Mouse (Mus musculus): ENCODE data around the gene Rgs7.

The Rgs7 gene

DNA sequence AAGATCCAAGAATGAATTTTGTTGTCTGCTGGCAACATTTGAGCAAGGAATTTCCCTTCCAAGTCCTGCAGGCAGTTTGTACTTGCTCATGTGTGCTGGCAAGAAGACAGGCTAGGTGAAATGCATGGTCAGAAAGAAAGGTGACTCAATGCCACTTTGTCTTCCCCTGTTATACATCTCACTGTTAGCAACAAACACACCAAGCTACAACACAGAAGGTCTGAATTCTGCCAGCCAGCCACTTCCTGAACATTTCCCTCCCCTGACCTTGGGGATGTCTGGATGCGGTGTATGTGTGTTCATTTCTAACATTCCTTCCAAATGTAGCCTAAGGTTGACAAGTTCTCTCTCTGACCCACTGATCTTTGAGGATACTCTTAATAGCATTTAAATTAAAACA, 191.4 kb downstream of the Rgs7 start:
- DNase-seq (ENCODE audit: low spot score), result no peak

DNA sequence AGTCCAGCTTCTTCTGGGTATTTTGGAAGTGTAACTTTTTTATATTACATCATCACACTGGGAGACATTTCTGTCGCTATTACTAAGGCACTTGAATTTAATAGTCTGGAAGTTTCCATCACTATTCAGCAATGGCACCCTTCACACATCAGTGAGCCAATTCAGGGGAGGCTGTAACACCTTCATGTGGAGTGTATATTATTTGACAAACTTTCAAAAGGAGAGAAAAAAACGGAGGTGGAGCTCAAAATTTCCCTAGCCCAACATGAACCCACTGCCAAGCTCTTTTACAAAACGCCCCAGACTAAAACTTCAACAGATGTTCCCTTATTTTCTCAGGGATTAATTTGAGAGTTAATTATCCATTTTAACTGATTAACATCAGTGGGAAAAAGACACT, 191.9 kb downstream of the Rgs7 start:
- no peak for DNase-seq (ENCODE audit: low spot score)

- no peak for DNase-seq (ENCODE audit: low spot score)
These were observed 192.5 kb downstream of the Rgs7 start for GRCm38 (mm10) chr1:175299603-175300397.

DNA sequence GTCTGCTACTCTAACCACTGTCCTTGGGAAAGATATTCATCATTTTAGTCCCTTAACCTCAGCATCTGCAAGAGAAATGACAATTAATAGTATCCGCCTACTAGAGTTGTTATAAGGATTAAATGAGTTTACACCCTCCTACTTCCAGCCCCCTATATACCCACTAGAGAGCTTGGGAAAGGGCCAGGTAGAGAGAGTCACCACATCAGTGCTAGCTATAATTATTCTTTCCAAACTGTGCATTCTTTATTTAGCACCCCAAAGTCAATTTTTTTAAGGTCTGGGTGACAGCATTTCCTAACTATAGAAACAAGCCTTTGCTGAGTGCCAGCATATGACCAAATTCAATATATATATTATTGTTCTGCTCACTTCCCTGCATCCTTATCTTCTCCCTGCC, 195.4 kb downstream of the Rgs7 start:
- DNase-seq (ENCODE audit: low spot score), result no peak

DNA sequence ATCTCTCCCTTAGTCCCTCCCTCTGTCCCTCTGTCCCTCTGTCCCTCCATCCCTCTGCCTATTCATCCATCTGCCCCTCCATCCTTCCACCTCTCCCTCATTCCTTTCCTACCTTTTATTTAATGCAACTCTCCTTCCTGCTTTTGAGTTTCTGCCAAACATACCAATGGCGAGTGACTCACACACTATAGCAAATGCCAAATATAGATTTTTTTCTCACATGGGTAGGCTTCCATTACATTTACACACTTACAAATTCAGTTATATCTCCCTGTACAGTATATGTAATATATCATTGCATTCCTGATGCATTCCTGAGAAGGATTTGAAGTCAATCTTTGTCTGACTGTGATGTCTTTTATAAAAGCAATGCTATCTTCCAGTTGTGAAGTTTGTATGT, 202.2 kb downstream of the Rgs7 start:
- no peak for DNase-seq (ENCODE audit: low spot score)

GRCm38 (mm10) chr1:175262341-175262740, 230.0 kb downstream of the Rgs7 start:
- DNase-seq (ENCODE audit: low spot score), result no peak

DNA sequence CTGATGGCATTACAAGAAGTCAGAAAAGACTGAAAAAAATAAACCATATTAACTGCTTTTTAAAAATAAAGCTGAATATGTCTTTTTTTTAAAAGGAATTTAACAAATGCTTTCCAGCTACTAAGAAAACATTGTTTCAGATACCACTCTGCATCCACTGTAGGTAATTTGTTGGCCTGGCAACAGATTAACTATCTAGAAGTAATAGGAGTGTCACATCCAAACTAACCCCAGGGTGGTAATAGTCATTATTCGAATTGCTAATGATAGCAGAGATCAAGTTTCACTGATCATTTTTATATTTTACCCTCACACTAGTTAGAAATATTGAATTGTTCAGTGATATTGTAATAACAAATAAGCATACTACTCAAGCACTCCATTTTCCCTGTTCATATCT, 232.9 kb downstream of the Rgs7 start:
- DNase-seq (ENCODE audit: low spot score), result no peak

DNA sequence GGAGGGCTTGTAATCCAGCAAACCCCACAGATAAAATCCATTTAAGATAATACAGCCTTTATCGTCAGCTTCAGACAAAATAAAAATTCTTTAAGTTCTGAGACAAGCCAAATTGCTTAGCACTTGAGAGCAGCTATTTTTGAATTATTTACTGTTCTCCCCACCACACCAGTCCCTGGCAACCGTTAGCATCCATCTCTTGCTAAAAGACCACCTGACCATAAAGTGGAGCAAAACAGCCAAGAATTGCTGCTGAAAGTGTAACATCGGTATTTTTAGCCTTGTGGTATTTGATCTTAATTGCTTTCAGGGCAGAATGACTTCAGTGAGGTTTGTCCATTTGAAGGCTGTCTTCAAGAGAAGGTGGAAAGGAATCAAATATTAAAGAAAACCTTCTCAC, 237.1 kb downstream of the Rgs7 start:
- no peak for DNase-seq (ENCODE audit: low spot score)

DNA sequence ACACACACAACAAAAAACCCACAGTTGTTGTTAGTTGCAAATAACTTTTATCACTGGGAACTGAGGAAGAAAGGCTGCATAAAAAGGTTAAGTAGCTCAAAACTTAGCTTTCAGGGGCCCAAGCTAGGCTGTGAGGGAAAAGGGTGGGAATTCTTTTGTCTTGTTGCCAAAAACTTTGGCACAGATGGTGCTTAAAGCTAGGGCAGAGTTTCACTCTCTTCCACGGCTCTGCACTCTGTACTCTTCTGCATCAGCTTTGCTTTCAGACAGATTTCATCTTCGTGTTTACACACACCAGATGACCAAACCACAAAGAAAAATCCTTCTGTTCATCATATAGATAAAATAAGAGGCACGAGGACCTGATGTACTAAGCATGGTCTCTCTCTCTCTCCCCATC, 237.6 kb downstream of the Rgs7 start:
- DNase-seq (ENCODE audit: low spot score), result no peak

DNA sequence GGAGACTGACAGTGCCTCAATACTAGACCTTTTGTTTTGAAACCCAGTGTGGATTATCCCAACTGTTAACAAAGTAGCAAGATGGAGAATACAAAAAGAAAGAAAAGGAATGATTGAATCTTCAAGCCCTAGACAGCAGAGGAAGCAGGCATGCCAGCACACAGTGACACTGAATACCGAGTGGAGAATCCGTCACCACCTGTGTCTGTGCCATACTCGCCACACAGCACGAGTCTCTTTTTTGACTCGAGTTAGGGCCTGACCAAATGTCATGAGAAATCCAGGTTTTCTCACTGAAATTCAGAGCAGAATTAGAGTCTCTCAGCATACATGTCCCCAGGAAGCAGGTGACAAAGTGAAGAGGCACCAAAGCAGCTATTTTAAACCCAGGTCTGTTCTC, 250.2 kb downstream of the Rgs7 start:
- DNase-seq (ENCODE audit: low spot score), result no peak

- DNase-seq (ENCODE audit: low spot score), result no peak
These were observed 252.2 kb downstream of the Rgs7 start for GRCm38 (mm10) chr1:175240137-175240536.

DNA sequence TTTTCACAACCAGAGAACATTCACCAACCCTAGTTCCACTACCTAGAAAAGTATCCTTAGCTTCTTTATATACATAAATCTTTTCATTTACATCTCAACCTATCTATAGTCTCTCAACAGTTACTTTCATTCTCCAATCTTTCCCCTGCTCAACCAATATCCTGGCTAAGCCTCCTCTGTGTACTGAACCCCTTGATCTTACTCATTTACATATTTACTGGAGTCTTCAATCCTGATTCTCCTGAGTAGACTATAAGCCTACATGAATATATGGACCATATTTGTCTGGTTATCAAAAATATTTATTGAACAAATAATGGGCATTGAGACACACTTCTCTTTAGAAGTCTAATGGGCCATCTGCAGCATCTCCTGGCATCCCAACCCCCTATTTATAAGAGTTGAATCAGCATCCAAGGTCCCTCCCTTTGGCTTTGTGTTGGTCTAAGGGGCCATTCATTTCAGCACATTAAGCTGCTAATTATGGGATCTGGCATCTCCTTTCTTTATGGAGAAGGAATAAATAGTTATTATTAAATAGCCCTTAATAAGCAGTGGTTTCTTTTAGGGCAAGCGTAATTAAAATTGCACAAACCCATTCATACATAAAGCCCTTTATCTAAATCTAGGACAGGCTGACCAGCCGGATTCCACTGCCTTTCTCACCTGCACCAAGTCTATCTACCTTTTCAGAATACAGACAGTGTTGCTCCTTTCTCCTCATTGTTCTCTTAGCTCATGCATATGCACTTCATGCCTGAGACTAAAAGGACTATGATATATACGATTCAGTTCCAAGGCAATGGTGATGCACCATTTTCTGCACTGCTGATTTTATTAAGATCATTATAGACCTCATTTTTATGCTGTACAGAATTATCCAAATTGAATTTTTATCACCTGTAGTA, 270.5 kb downstream of the Rgs7 start:
- no peak for DNase-seq (ENCODE audit: low spot score)

GRCm38 (mm10) chr1:175219563-175219962, 272.7 kb downstream of the Rgs7 start:
- no peak for DNase-seq (ENCODE audit: low spot score)

DNA sequence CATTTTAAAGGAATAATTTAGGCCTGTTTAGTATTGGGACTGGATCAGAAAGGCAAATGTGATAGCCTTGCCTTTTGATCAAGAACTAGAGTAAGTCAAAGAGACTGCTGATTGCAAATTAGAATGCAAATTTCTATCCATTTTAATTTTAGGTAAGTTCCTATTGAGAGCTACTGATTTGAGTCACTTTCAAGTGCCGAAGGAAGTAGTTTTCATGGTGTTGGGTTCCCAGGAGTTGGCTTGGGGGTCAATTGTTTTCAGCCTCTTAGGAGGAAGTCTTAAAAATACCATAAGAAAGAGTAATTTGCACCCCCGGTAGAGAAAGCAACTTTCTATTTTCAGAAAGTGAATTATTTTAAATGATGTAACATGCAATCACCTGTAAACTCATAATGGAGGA, 285.3 kb downstream of the Rgs7 start:
- no peak for DNase-seq (ENCODE audit: low spot score)

- DNase-seq (ENCODE audit: low spot score), result no peak
These were observed 286.7 kb downstream of the Rgs7 start for GRCm38 (mm10) chr1:175205633-175206032.

DNA sequence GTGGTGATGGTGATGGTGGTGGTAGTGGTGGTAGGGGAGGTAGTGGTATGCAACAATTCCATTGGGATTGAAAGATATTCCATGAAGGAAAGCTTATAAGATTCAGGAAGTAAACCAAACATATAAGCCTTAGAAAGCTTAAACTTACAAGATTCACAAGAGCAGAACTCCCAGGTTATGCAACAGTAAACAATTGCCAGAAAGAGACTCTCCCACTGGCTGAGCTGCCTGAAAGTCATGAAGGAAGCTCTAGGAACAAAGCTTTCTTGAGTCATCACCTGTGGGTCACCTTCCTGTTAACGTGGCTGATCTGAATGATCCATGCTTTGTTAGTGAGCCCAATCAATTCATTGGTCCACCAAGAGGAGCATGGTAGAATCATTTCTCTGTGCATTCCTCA, 288.8 kb downstream of the Rgs7 start:
- no peak for DNase-seq (ENCODE audit: low spot score)

- no peak for DNase-seq (ENCODE audit: low spot score)
These were observed 289.4 kb downstream of the Rgs7 start for GRCm38 (mm10) chr1:175202902-175203301.

DNA sequence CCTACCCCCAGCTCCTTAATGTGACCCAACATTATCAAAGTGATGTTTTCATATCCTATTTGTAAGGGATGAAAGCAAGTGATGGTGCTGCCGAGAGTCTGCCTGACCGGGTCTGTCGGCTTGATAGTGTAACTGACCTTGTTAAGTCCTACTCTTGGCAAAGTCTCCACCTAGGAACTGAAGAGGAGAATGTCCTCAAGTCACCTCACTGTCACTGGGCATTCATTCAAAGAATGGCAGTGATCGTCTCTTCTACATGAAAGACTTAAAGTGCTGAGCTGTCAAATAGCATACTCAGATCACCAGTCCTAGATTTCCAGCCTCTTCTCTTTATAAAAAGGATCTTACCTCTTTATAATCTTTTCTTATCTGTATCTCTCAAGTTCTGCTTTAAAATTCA, 293.4 kb downstream of the Rgs7 start:
- DNase-seq (ENCODE audit: low spot score), result no peak

DNA sequence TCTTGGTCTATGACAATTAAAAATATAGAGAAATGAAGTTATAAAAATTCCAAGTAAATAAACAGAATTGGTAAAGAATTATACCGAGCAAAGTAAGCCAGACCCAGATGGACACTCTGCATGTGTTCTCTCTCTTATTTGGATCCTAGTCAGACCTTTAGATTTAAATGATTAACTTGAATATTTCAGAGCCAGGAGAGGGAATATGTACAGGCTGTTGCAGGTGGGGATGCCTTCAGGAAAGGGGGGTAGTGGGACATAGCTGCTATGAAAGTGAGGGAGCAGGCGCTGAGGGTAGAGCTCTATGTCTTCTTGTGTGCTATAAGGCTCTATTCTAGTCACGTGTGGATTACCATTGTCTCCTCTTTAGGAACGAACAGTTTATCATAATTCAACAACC, 296.5 kb downstream of the Rgs7 start:
- no peak for DNase-seq (ENCODE audit: low spot score)

DNA sequence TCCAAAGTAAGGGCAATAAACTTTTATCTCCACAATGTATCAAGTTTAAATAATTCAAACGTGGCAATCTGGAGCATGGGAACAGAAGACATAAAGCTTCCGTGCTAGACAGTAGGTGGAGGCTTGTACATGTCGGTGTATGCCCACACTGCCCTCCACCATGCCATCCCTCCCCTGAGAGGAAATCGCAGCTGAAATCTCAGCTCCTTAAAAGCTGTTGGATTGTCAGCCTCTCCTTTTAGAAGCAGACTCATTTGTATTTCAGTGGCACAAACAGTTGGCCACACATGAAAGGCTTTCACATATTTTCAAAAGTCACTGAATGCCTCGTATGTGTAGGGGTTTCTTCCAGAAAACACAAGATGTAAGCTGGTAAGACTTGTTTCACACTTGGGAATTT, 304.1 kb downstream of the Rgs7 start:
- no peak for DNase-seq (ENCODE audit: low spot score)

DNA sequence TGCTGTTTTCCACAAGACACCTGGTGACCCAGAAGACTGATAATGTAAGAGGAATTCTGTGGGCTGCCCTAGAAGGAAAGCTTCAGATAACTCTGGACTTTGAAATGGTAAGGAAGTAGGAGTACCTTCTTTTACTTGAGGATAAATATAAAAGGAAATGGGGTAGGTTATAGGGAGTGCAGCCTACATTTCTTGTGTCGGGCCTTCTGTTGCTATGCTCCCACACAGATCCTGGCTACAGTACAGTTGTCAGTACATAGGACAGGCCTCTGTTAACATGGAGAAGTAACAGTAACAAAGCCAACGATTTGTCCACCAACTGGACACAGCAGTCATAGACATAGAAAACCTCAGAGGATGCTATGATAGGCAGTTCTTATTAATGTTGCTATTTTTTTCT, 307.1 kb downstream of the Rgs7 start:
- no peak for DNase-seq (ENCODE audit: low spot score)

DNA sequence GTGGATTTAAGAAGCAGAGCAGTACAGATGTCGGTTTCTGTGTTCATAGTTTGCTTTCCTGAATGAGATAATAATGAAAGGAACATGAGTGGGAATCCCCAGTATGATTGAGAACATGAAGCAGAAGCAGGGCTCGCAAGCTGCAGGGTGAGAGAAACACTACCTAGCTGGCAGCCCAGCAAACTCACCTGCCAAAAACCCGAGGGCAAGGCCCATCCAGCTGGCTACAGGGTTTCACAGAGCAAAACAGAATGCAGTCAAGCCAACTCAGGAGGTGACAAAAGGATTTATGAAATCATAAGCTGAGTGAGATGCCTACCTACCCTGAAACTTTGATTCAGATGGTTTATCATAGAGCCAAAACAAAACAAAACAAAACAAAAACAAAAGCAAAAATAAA, 307.6 kb downstream of the Rgs7 start:
- no peak for DNase-seq (ENCODE audit: low spot score)

- DNase-seq (ENCODE audit: low spot score), result no peak
These were observed 313.6 kb downstream of the Rgs7 start for GRCm38 (mm10) chr1:175178733-175179132.

Measured in urinary bladder, postnatal 14 days (tissue).